Mouse (Mus musculus): Measurements from ENCODE around the gene Akr1d1.

The Akr1d1 gene

GRCm38 (mm10) chr6:37617431-37618011 lies 87.5 kb downstream of the Akr1d1 start:
- no peak for DNase-seq (ENCODE audit: low read depth, low spot score)
